Mouse (Mus musculus) kidney, adult 11 months (tissue): ENCODE results near the gene Bax.

ENCODE experiments used
- DNase-seq: peaks from one replicate; pipeline ENCODE4 v3.0.0; 2022

The Bax gene

GRCm38 (mm10) chr7:45455932-45456696 lies 10.6 kb downstream of the Bax start:
- no peak for DNase-seq

- no peak for DNase-seq
Observed at GRCm38 (mm10) chr7:45454971-45455370, 11.7 kb downstream of the Bax start.

GRCm38 (mm10) chr7:45451344-45451982 lies 15.2 kb downstream of the Bax start:
- peak; percentile 68 for DNase-seq

- no peak for DNase-seq
Observed at GRCm38 (mm10) chr7:45449974-45450373, 16.7 kb downstream of the Bax start.

GRCm38 (mm10) chr7:45447325-45447990 lies 19.2 kb downstream of the Bax start:
- peak; percentile 23 for DNase-seq

- no peak for DNase-seq
Observed at GRCm38 (mm10) chr7:45446589-45446988, 20.1 kb downstream of the Bax start.

- DNase-seq = no peak
Observed at GRCm38 (mm10) chr7:45443526-45444420, 22.9 kb downstream of the Bax start.

- DNase-seq = peak; percentile 69
Observed at GRCm38 (mm10) chr7:45437521-45438276, 29.0 kb downstream of the Bax start, which contains the start of gene Ruvbl2. TSS of gene Ruvbl2 (minus strand) at chr7:45438096.

GRCm38 (mm10) chr7:45437046-45437445 lies 29.7 kb downstream of the Bax start:
- DNase-seq = no peak

GRCm38 (mm10) chr7:45436444-45436843 lies 30.3 kb downstream of the Bax start:
- no peak for DNase-seq

- no peak for DNase-seq
Observed at GRCm38 (mm10) chr7:45435038-45435437, 31.7 kb downstream of the Bax start.

GRCm38 (mm10) chr7:45434203-45435015 lies 32.3 kb downstream of the Bax start, which contains the start of gene Gys1:
TSS of gene Gys1 (plus strand) at chr7:45434844.
- DNase-seq = peak; percentile 100

- DNase-seq = no peak
Observed at GRCm38 (mm10) chr7:45433835-45434202, 32.9 kb downstream of the Bax start.

- DNase-seq = no peak
Observed at GRCm38 (mm10) chr7:45426556-45426955, 40.1 kb downstream of the Bax start.

- no peak for DNase-seq
Observed at GRCm38 (mm10) chr7:45421194-45421593, 45.5 kb downstream of the Bax start.

GRCm38 (mm10) chr7:45420615-45420919 lies 46.1 kb downstream of the Bax start, which contains the start of gene Lhb:
TSS of gene Lhb (plus strand) at chr7:45420820.
- no peak for DNase-seq

GRCm38 (mm10) chr7:45419859-45420614 lies 46.7 kb downstream of the Bax start:
- DNase-seq = no peak

- no peak for DNase-seq
Observed at GRCm38 (mm10) chr7:45417962-45418492, 48.7 kb downstream of the Bax start.

- DNase-seq = no peak
Observed at GRCm38 (mm10) chr7:45415636-45416035, 51.1 kb downstream of the Bax start.

- DNase-seq = no peak
Observed at GRCm38 (mm10) chr7:45414740-45415224, 51.9 kb downstream of the Bax start.
